Mouse (Mus musculus) forebrain, postnatal 0 days (tissue): ENCODE results near the gene Mup21. TPM values are rescaled to one million over a fixed set of nuclear protein-coding genes. Genes with fewer than 3 reads are reported as not detected.
"Not testable (repeated sequence)": the region's sequence is repeated elsewhere in the genome, so short reads cannot be mapped to it uniquely, and the experiment has no call there.

Experiments used
- ATAC-seq: fragments of 200-750 bp; cut with Nextera tagmentation; 2 replicates; pipeline ENCODE4 v1.8.0; 2017; ENCODE audit warnings: mild to moderate bottlenecking, moderate library complexity
- DNase-seq: peaks from one replicate; pipeline ENCODE4 v3.0.0-alpha.2; 2015
- H3K27ac ChIP-seq: fragments of 300-500 bp; sonication (generic); 2 replicates; pipeline ENCODE4 v1.5.1; 2014; ENCODE audit warnings: low read depth, mild to moderate bottlenecking, antibody characterized with exemption, low read length, moderate library complexity, mixed read lengths
- H3K27me3 ChIP-seq: fragments of 300-500 bp; sonication (generic); 2 replicates; pipeline ENCODE4 v1.6.1; 2014; ENCODE audit warnings: mild to moderate bottlenecking, low read length, mixed read lengths; ENCODE audit not compliant: insufficient read depth
- H3K36me3 ChIP-seq: fragments of 300-500 bp; sonication (generic); 2 replicates; pipeline ENCODE4 v1.6.1; 2014; ENCODE audit warnings: mild to moderate bottlenecking, moderate library complexity; ENCODE audit not compliant: insufficient read depth
- H3K4me1 ChIP-seq: fragments of 300-500 bp; sonication (generic); 2 replicates; pipeline ENCODE4 v1.6.1; 2014; ENCODE audit warnings: antibody characterized with exemption; ENCODE audit not compliant: insufficient read depth
- H3K4me2 ChIP-seq: fragments of 300-500 bp; sonication (generic); 2 replicates; pipeline ENCODE4 v1.6.1; 2014; ENCODE audit warnings: low read depth, mild to moderate bottlenecking, moderate library complexity
- H3K4me3 ChIP-seq: fragments of 300-500 bp; sonication (generic); 2 replicates; pipeline ENCODE4 v1.5.1; 2014; ENCODE audit warnings: low read depth, low read length, mixed read lengths
- H3K9ac ChIP-seq: fragments of 300-500 bp; sonication (generic); 2 replicates; pipeline ENCODE4 v1.6.1; 2014; ENCODE audit warnings: mild to moderate bottlenecking
- H3K9me3 ChIP-seq: fragments of 300-500 bp; sonication (generic); 2 replicates; pipeline ENCODE4 v1.6.1; 2016; ENCODE audit warnings: low read length
- CTCF ChIP-seq: sonication (generic); IDR thresholded peaks from 2 replicates; pipeline ENCODE4 v1.5.1; 2016; ENCODE audit warnings: antibody characterized with exemption, control low read depth, low read depth
- WGBS: fragments of 180-500 bp; shearing (Covaris S2); extraction: QIAGEN DNeasy Blood & Tissue Kit; methylation state at CpG from one replicate; pipeline ENCODE4 v1.1.7; 2014; 5-methylcytosine and 5-hydroxymethylcytosine counted together
- polyA plus RNA-seq: library from polyadenylated mRNA; unstranded; fragments of >200 nt; fragmentation: Nextera tagmentation; extraction: Ambion mirVana; gene quantifications from 2 replicates; pipeline ENCODE4 v1.2.1, GENCODE M21; 2015
- total RNA-seq: library from RNA; depleted of rRNA; stranded (reverse); fragments of >200 nt; gene quantifications from 2 replicates; pipeline ENCODE4 v1.2.3, GENCODE M21; 2014; rRNA removed

Gene Mup21
- total and polyA plus RNA-seq, 2 experiments from 2014 or later = not detected

- DNase-seq = no peak
- no peak overlapping the region for H3K27ac ChIP-seq
- no peak overlapping the region for H3K9ac ChIP-seq
- no peaks in the 10 kb centered on the region for H3K36me3 ChIP-seq
- no peaks in the 10 kb centered on the region; the same call in 1 of the 2 replicates for H3K9me3 ChIP-seq
- no peaks in the 10 kb centered on the region for H3K4me1 ChIP-seq
- no peak overlapping the region for H3K4me2 ChIP-seq
- TF ChIP-seq CTCF = 0 out of 2 replicates have a peak, but pooled peaks have one; percentile 21
- no peak overlapping the region for H3K4me3 ChIP-seq
- 65% methylated on average over 7 of the region's 7 CpGs for WGBS
- no peaks in the 10 kb centered on the region for H3K27me3 ChIP-seq
- no peak for ATAC-seq
Observed at GRCm38 (mm10) chr4:62133706-62134105, 17.0 kb downstream of the Mup21 start.

- not testable (repeated sequence) for H3K4me2 ChIP-seq, H3K4me1 ChIP-seq, H3K9ac ChIP-seq, DNase-seq, H3K9me3 ChIP-seq, H3K27ac ChIP-seq, ATAC-seq, H3K27me3 ChIP-seq, H3K4me3 ChIP-seq, H3K36me3 ChIP-seq
- TF ChIP-seq CTCF = peak; percentile 55
- 69% methylated on average over 1 of the region's 2 CpGs for WGBS
Observed at GRCm38 (mm10) chr4:62103366-62103765, 47.3 kb downstream of the Mup21 start.

Other genes starting within 250 kb of the Mup21 start
- not detected in 2 replicates for gene Mup20, start 96.7 kb downstream of the Mup21 start, total RNA-seq
- not detected in 2 replicates for gene Mup20, start 96.7 kb downstream of the Mup21 start, polyA plus RNA-seq
- gene Mup3, start 63.5 kb downstream of the Mup21 start, total RNA-seq = not detected in 2 replicates
- not detected in 2 replicates for gene Mup3, start 63.5 kb downstream of the Mup21 start, polyA plus RNA-seq
- 24.2 and 30.1 TPM in 2 replicates for gene Zfp37, start 80.2 kb upstream of the Mup21 start, total RNA-seq
- 11.2 and 14.6 TPM in 2 replicates for gene Zfp37, start 80.2 kb upstream of the Mup21 start, polyA plus RNA-seq
- 11.3 and 15.8 TPM in 2 replicates for gene Slc31a2, start 111.7 kb upstream of the Mup21 start, total RNA-seq
- gene Slc31a2, start 111.7 kb upstream of the Mup21 start, polyA plus RNA-seq = 5.3 and 10.9 TPM in 2 replicates
- 34.0 and 43.3 TPM in 2 replicates for gene Fkbp15, start 209.7 kb upstream of the Mup21 start, total RNA-seq
- gene Fkbp15, start 209.7 kb upstream of the Mup21 start, polyA plus RNA-seq = 14.3 and 19.1 TPM in 2 replicates
- gene Slc31a1, start 209.9 kb upstream of the Mup21 start, total RNA-seq = 15.2 and 16.2 TPM in 2 replicates
- gene Slc31a1, start 209.9 kb upstream of the Mup21 start, polyA plus RNA-seq = 30.4 and 39.9 TPM in 2 replicates